10 mouse cellular contexts compared by ENCODE assay signal in genomic region chr11:109495771-109496474, GRCm38 (mm10). TPM values are rescaled to one million over a fixed set of nuclear protein-coding genes. Genes with fewer than 3 reads are reported as not detected.
DNase-seq lines count a peak whose midpoint lies in the region; ATAC-seq and TF ChIP-seq lines count a peak whose summit lies in the region.
"Had no signal": no experiment of that assay in that cellular context is flagged by ENCODE, and none has a peak within 500 bp of the region (broad histone marks: within the 10 kb centered on the region; RNA-seq: fewer than 3 reads in every experiment).

No protein-coding gene starts in this region.

- peaks cover 32% of the 10 kb centered on the region for H3K4me1 ChIP-seq in heart, embryonic 10.5 days
- peaks cover 87% of the 10 kb centered on the region for H3K4me1 ChIP-seq in G1E (ENCODE audit: insufficient read depth, low read depth, low read length)
- peaks cover 27% of the 10 kb centered on the region for H3K4me1 ChIP-seq in kidney, postnatal 0 days (replicated peaks; ENCODE audit: insufficient read depth, low read length)
- peaks cover 39% of the 10 kb centered on the region for H3K4me1 ChIP-seq in small intestine, adult 2 months (ENCODE audit: control insufficient read depth, insufficient read depth, insufficient read length, low read length)

- ATAC-seq in G1E (ENCODE audit: extremely low read depth, insufficient number of reproducible peaks, low FRiP score, poor library complexity, severe bottlenecking) = peak; percentile 66
- peak; percentile 17; the same call in 1 of the 2 replicates for ATAC-seq in kidney, postnatal 0 days (replicated peaks; ENCODE audit: low FRiP score, low read depth)

- 0 out of 2 replicates have a peak overlapping the region, but pooled peaks have one; percentile 29 for H3K4me3 ChIP-seq in heart, embryonic 10.5 days
- peak overlapping the region; percentile 67; the same call in 1 of the 2 replicates for H3K4me3 ChIP-seq in G1E (ENCODE audit: low read depth, low read length)
- no peak overlapping the region for H3K4me3 ChIP-seq in kidney, postnatal 0 days (replicated peaks; ENCODE audit: low read depth, low read length)
- no peak overlapping the region for H3K4me3 ChIP-seq in small intestine, adult 2 months (ENCODE audit: low read depth, low read length)
- H3K4me3 ChIP-seq: forebrain, embryonic 10.5 days; limb, embryonic 12.5 days had no signal

- peaks cover 8% of the 10 kb centered on the region; the same call in 1 of the 2 replicates for H3K27me3 ChIP-seq in heart, embryonic 10.5 days (ENCODE audit: insufficient read depth, poor library complexity, severe bottlenecking)
- H3K27me3 ChIP-seq in G1E (ENCODE audit: insufficient read depth, low read length) = no peaks in the 10 kb centered on the region
- H3K27me3 ChIP-seq in kidney, postnatal 0 days (ENCODE audit: insufficient read depth, low read length) = no peaks in the 10 kb centered on the region
- no peaks in the 10 kb centered on the region for H3K27me3 ChIP-seq in small intestine, adult 2 months (ENCODE audit: control insufficient read depth, insufficient read depth, low read length)

- H3K27ac ChIP-seq in heart, embryonic 10.5 days = peak overlapping the region; percentile 74; the same call in 1 of the 2 replicates
- no peak overlapping the region for H3K27ac ChIP-seq in kidney, postnatal 0 days
- peak overlapping the region; percentile 65; the same call in 1 of the 2 replicates for H3K27ac ChIP-seq in small intestine, adult 2 months (ENCODE audit: insufficient read depth, low read depth, low read length)
- H3K27ac ChIP-seq: forebrain, embryonic 10.5 days; limb, embryonic 12.5 days had no signal

- TF ChIP-seq POLR2A in small intestine, adult 2 months (IDR thresholded peaks at IDR 0.05; ENCODE audit: low read depth, low read length) = no peak

- intact Hi-C loops in heart, postnatal 10 days (cut with DNase I) = no loop called here
- intact Hi-C loops in left cerebral cortex, postnatal 14 days (cut with DNase I) = no loop called here

- WGBS in heart, embryonic 10.5 days = 59% methylated on average over 14 of the region's 14 CpGs
- 16% methylated on average over 14 of the region's 14 CpGs for WGBS in kidney, postnatal 0 days
- WGBS in small intestine, adult 2 months = 16% methylated on average over 14 of the region's 14 CpGs

- H3K9ac ChIP-seq in kidney, postnatal 0 days (ENCODE audit: low read depth, low read length) = no peak overlapping the region
- H3K9ac ChIP-seq: limb, embryonic 12.5 days had no signal

- no peaks in the 10 kb centered on the region for H3K9me3 ChIP-seq in heart, embryonic 10.5 days
- H3K9me3 ChIP-seq in G1E (replicated peaks) = no peaks in the 10 kb centered on the region
- no peaks in the 10 kb centered on the region for H3K9me3 ChIP-seq in kidney, postnatal 0 days (replicated peaks; ENCODE audit: low read length)
- H3K9me3 ChIP-seq: forebrain, embryonic 10.5 days; limb, embryonic 12.5 days had no signal

- no peak for DNase-seq in heart, embryonic 10.5 days (ENCODE audit: low spot score)
- no peak for DNase-seq in heart, postnatal 10 days
- DNase-seq in G1E (ENCODE audit: low spot score) = peak; percentile 70
- peak; percentile 82 for DNase-seq in kidney, postnatal 0 days (ENCODE audit: low spot score)
- DNase-seq in urinary bladder, adult 2 months (ENCODE audit: low spot score) = no peak
- DNase-seq in urinary bladder, postnatal 25 days (ENCODE audit: low spot score) = no peak
- DNase-seq in left cerebral cortex, postnatal 14 days (ENCODE audit: low spot score in 2 of 2) = no peak

- TF ChIP-seq CTCF in G1E (IDR thresholded peaks at IDR 0.05; ENCODE audit: low read depth, low read length) = no peak
- TF ChIP-seq CTCF in kidney, postnatal 0 days (IDR thresholded peaks at IDR 0.05; ENCODE audit: low read depth) = no peak
- no peak for TF ChIP-seq CTCF in small intestine, adult 2 months (IDR thresholded peaks at IDR 0.05; ENCODE audit: extremely low read depth, insufficient read length, insufficient replicate concordance, low read depth, low read length)

- H3K36me3 ChIP-seq in heart, embryonic 10.5 days = no peaks in the 10 kb centered on the region
- peaks cover 22% of the 10 kb centered on the region for H3K36me3 ChIP-seq in G1E (replicated peaks)
- H3K36me3 ChIP-seq in kidney, postnatal 0 days (ENCODE audit: insufficient read depth, low read length) = no peaks in the 10 kb centered on the region
- H3K36me3 ChIP-seq in small intestine, adult 2 months (ENCODE audit: control insufficient read depth, insufficient read depth, low read length) = no peaks in the 10 kb centered on the region
- H3K36me3 ChIP-seq: forebrain, embryonic 10.5 days; limb, embryonic 12.5 days had no signal

- H3K4me2 ChIP-seq in kidney, postnatal 0 days (ENCODE audit: low read length) = peak overlapping the region; percentile 31
- H3K4me2 ChIP-seq: limb, embryonic 12.5 days had no signal

RNA-seq across cellular contexts. Expression of gene Slc16a6, which starts 22.5 kb away (rescaled TPM):
- polyA plus RNA-seq in heart, embryonic 10.5 days (2016; fragmentation: Nextera tagmentation; extraction: Ambion mirVana) = 12.7 and 16.5 TPM in 2 replicates
- total RNA-seq in heart, postnatal 10 days (2021) = 10 to 100 TPM; 13.9 to 14.6 TPM
- total RNA-seq in G1E (2014; fragmentation: Nextera tagmentation) (95.0 and 101 TPM in 2 replicates), G1E (2017) (18.9 and 20.4 TPM in 2 replicates)
- 32.4 and 37.1 TPM in 2 replicates for polyA plus RNA-seq in G1E (2012)
- polyA plus RNA-seq in kidney, postnatal 0 days (2015; fragmentation: Nextera tagmentation; extraction: Ambion mirVana) = 5.3 and 7.8 TPM in 2 replicates
- 4.2 and 7.8 TPM in 2 replicates for polyA plus RNA-seq in small intestine, adult 2 months (2012; rRNA removed)
- polyA plus RNA-seq in urinary bladder, adult 2 months (2012; rRNA removed) = 1.2 and 2.4 TPM in 2 replicates
- 10 to 100 TPM in 1 of 2 experiments, 1 to 10 TPM in 1; 9.6 to 11.4 TPM for total RNA-seq in left cerebral cortex, postnatal 14 days (2021)

RNA-seq across cellular contexts. Expression of gene Arsg, which starts 22.7 kb away (rescaled TPM):
- polyA plus RNA-seq in heart, embryonic 10.5 days (2016; fragmentation: Nextera tagmentation; extraction: Ambion mirVana) = 3.3 and 4.6 TPM in 2 replicates
- 1 to 10 TPM; 4.3 to 4.4 TPM for total RNA-seq in heart, postnatal 10 days (2021)
- 6.1 and 8.8 TPM in 2 replicates for total RNA-seq in G1E (2014; fragmentation: Nextera tagmentation)
- 2.0 and 3.3 TPM in 2 replicates for total RNA-seq in G1E (2017)
- polyA plus RNA-seq in G1E (2012) = 0.58 and 1.0 TPM in 2 replicates
- polyA plus RNA-seq in kidney, postnatal 0 days (2015; fragmentation: Nextera tagmentation; extraction: Ambion mirVana) = 9.1 and 9.9 TPM in 2 replicates
- 3.1 and 4.2 TPM in 2 replicates for polyA plus RNA-seq in small intestine, adult 2 months (2012; rRNA removed)
- polyA plus RNA-seq in urinary bladder, adult 2 months (2012; rRNA removed) = 6.7 and 7.0 TPM in 2 replicates
- total RNA-seq in left cerebral cortex, postnatal 14 days (2021) = 1 to 10 TPM; 5.9 to 7.1 TPM

Comparison
In these comparisons a context has a peak if more than half of its experiments do, and no peak if none do; other contexts are left out.
1. DNase-seq: peak in G1E (single experiment) and kidney, postnatal 0 days (single experiment); none in heart, embryonic 10.5 days (single experiment), heart, postnatal 10 days (0 of 2), urinary bladder, adult 2 months (single experiment), urinary bladder, postnatal 25 days (single experiment) and left cerebral cortex, postnatal 14 days (0 of 2).
2. H3K4me3 ChIP-seq: peak in heart, embryonic 10.5 days (single experiment) and G1E (single experiment); none in kidney, postnatal 0 days (single experiment) and small intestine, adult 2 months (single experiment).